Mouse (Mus musculus): Measurements from ENCODE around the gene Slc5a11.

Slc5a11 gene

GRCm38 (mm10) chr7:123211461-123211860 lies 3.1 kb upstream of the Slc5a11 start:
- in situ Hi-C loops (cut with MboI, MseI), result no loop called here

DNA sequence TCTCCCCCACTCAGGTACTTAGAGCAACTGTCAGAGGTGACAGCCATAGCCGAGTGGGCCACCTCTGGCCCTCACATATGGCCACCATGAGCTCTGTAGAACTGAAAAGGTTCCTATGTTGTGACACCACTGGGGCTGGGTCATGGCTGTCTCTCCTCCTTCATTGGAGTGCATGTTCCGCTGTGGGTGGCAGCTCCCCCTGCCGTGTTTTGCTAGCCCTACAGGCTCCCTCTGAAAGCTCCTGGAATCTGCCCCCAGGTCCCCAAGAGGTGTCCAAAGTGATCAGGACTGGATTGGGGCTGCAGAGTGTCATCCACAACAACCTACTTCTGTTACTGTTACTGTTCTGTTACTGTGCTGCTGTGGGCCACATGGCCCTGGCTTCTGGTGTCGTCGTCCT lies 2.3 kb upstream of the Slc5a11 start:
- in situ Hi-C loops (cut with MboI, MseI), result no loop called here

DNA sequence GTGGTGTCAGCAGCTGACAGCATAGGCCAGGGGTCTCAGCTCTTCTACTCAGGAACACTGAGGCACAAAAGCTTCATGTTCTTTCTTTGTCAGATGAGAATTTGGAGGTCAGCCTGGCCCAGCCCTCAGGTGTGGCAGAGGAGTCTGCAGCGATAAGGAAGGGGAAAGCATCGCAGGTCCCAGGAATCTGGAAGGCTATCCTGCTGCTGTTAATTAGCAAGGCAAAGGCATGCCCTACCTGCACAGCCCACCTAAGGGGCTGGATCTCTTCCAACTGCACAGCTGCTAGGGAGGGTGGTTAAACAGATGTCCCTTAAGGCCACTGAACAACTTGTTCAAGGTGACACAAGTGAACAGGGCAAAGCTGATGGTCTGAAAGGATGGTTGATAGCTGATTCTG lies 558 bp downstream of the Slc5a11 start:
- in situ Hi-C loops (cut with MboI, MseI), result no loop called here

DNA sequence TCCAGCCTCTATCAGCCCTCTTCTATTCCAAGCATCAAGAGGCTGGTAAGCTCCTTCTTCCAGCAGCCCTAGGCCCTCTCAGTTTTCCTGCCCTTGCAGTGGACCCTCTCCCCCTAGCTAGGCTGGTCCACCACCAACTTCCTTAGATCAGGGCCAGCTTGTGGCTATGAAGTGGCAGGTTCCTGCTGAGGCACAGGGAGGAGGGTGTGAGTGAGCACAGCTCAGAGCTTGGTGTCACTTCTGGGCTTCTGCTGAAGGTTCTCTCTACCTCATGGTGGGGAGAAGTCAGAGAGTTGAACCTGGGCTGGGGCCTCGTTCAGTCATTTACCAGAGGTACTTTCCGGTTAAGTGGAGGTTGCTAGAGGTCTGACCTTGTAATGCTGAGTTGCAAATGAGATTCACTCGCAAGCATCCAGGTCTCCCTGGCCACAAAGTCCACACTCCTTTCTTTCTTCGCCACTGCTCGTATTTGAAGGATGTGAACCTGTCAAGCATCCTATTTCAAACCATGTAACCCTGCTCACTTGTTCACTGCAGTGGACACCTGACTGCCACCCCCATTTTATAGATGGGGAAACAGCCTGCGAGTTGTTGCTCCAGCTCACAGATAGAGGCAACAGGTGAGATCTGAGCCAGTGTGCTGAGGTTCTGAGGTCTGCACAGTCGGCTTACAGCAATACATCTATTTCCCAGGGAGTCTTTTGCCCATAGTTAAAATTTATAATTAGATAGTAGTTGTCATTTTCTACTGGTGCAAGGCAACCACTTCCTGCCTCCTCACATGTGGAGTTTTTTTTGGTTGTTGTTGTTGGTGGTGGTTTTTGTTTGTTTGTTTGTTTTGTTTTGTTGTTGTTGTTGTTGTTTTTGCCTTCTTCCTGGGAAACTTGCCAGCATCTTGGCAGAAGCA lies 3.1 kb downstream of the Slc5a11 start:
- in situ Hi-C loops (cut with MboI, MseI), result no loop called here

GRCm38 (mm10) chr7:123218620-123219019 lies 4.0 kb downstream of the Slc5a11 start:
- in situ Hi-C loops (cut with MboI, MseI), result no loop called here

DNA sequence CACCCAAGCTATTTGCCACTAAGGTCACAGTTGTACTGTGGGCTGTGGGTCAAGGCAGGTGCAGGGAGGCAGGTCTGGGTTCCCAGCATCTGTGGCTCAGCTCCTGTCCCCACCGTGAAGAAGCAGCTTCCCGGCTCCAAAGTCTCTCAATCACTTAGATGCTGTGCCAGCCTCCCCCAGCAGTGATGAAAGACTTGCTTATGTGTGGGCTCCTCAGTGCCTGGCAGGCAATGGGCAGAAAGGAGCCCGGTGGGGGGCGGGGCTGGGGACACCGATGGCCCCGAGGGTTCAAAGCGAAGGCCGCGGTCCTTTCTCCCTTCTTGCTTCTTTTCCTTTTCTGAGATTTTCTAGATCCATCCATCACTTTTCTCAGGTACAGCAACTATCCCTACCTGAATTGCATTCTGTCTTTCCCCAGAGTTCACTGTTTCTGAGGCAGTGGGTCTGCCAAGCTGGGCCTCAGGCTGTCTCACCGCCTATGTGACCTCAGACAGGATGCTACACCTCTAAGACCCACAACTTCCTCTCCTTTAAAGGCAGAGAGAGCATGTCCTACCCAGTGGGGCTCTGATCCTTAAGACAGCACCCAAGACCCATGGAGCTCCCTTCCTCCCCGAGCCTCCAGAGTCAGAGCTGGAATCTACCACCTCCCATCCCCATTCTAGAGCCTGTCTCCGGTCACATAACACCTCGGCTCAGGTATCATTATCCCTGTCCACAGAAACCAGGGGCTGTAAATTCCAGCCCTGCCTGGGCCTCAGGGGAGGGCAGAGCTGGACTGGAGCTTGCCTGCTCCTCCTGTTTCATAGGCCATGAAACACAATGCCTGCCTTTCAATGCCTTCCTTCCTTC lies 5.4 kb downstream of the Slc5a11 start:
- in situ Hi-C loops (cut with MboI, MseI), result no loop called here

DNA sequence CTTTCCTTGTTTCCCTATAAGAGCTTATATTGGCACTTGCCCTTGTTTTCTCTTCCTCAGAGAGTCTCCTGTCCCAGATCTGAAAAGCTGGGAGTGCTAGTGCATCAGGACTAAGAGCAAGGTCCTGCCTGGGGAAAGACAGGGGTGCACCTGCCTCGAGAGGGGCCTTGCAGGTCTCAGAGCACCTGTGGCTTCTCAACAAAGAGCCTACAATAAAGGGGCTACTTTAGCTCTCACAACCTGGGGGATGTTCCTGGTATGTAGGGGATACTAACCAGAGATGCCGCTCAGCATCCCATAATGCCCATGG lies 6.0 kb downstream of the Slc5a11 start:
- in situ Hi-C loops (cut with MboI, MseI), result no loop called here

DNA sequence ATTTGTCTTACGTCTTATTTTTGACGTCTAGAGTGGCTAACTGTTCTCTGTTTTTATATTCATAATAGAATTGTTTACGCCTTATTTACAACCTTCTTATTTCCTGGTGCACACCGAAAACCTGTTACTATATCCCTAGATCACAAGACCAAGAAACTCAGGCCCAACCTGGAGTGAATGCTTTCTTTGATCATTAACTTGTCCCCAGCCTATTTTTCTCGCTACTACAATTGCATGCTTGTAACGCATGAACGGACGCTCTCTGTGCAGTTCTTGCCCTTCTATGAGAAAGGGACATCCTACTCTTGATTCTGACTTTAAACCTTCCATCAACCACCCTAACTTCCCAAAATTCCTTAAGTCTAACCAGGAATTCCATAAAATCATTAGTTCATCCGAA lies 9.5 kb downstream of the Slc5a11 start:
- in situ Hi-C loops (cut with MboI, MseI), result no loop called here

GRCm38 (mm10) chr7:123225159-123225558 lies 10.6 kb downstream of the Slc5a11 start:
- in situ Hi-C loops (cut with MboI, MseI), result no loop called here

DNA sequence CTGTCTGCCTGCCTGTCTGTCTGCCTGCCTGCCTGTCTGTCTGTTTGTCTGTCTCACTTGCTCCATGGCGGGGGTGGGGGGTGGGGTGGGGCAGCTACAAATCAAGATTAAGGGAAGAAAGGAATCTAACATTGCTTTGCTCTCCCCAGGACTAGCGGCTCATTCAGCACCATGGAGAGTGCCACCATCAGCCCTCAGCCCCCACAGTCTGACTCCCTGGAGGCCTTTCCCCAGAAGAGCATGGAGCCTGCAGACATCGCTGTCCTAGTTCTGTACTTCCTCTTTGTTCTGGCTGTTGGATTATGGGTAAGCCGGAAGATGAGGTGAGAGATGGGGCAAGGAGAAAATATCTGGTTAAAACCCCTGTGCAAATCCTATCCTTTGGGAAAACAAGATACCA lies 20.9 kb downstream of the Slc5a11 start:
- in situ Hi-C loops (cut with MboI, MseI), result no loop called here

DNA sequence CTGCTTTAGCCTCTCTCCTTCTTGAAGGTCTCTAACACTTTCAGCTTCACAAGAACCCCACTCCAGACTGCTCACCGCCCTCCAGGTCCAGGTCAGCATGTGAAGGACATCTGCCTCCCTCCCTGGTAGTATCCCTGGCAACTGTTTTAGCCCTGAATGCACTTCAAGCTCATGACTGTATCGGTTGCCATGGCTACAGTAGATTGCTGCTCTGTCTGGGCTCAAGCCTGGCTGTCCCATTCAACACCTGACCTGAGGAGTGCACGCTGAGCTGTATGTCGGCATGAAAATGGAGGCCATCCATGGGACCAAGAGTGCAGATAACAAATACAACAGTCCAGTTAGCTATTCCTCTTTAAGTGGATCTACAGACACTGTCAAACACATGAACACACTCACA lies 24.0 kb downstream of the Slc5a11 start:
- in situ Hi-C loops (cut with MboI, MseI), result no loop called here

DNA sequence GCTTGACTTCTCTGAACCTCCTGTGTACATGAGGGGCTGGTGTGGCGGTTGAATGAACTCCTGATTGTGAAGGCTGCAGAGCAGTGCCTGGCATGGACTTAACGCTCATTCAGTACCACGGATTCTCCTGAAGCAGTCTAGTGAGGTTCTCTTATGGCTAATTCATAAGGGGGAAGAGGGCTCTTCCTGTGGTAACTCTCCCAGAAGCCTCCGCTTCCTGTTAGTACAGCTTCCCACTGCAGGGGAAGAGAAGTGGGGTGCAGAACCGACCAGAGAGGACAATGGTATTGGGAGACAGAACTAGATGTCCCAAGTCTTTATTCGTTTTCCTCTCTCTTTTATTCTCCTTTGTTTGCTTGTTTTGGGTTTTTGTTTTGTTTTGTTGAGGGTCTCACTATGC lies 25.5 kb downstream of the Slc5a11 start:
- in situ Hi-C loops (cut with MboI, MseI), result no loop called here

GRCm38 (mm10) chr7:123242241-123242640 lies 27.7 kb downstream of the Slc5a11 start:
- in situ Hi-C loops (cut with MboI, MseI), result no loop called here

DNA sequence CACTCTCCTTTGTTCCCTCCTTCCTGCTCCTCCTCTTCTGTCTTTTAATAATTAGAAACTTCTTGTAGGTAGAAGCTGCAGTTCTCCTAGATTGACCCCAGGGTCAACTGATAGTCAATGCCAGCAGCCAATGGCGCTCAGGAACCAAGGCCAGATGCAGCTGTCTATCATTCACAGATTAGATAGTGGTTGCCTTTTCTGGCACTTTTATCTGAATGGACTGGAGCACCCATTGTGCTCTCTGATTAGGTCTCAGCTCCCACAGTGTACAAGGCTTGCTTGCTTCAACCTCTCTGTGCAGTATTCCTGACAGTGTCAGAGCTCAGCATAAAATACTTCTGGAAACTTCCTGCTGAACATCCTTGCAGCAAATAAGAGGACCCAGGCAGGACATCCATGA lies 30.3 kb downstream of the Slc5a11 start:
- in situ Hi-C loops (cut with MboI, MseI), result no loop called here

- in situ Hi-C loops (cut with MboI, MseI), result no loop called here
Measured at GRCm38 (mm10) chr7:123246504-123247084, 32.0 kb downstream of the Slc5a11 start.

DNA sequence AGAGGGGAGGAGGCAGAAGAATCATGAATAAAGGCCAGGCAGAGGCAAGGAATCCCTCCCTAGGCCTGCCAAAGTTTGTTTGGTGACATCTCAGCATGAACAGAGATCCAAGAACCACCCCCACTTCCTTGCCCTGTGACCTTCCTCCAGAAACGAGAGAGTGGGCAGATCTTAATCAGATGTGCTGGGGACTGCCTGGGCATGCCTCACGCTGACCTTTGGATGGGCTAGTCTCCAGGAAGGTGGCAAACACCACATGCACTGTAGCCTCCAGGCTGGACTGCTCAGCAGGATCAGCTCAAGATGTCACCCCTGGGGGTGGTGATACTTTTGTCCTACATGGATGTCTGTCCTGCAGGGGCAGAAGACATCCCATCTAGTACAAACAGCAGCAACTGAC lies 33.6 kb downstream of the Slc5a11 start:
- in situ Hi-C loops (cut with MboI, MseI), result no loop called here

DNA sequence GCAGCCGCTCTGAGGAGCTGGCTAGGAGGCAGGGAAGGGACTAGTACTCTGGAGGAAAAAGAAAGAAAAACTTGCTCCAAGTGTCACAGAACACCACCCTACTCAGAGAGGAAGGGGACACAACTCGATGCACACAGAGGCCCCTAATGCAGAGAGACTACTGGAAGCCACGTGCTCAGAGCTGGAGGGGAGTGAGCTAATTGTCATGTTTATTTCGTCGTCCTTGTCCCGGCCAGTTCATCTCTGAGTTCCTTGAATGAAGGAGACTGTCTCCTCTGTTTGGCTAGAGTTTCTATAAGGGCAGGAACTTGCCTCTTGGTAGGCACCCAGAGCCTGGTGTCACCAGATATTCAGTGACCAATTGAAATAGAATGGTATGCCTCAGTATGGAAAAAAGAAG lies 36.8 kb downstream of the Slc5a11 start:
- in situ Hi-C loops (cut with MboI, MseI), result loop anchor here (10.0 kb wide), 1 partner anchor 1543 kb away; no protein-coding TSS in a partner anchor

DNA sequence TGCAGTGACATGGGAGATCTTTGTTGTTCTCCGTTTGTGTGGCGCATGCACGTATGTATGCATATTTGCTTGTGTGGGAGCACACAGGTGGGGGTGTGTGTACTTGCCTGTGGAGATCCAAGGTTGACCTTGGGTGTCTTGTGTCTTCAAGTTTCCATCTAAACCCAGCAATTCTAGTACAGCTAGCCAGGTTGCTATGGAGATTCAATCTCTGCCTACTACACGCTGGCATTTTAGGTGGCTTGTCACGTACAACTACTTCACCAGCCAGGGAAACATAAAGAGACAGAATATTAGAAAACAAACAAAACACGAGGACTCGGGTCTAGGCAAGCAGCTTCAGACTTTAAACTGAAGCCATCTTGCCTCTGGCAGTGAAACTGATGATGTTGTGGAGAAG lies 38.8 kb downstream of the Slc5a11 start:
- in situ Hi-C loops (cut with MboI, MseI), result loop anchor here (10.0 kb wide), 1 partner anchor 1541 kb away; no protein-coding TSS in a partner anchor

- in situ Hi-C loops (cut with MboI, MseI), result loop anchor here (10.0 kb wide), 1 partner anchor 1540 kb away; no protein-coding TSS in a partner anchor
Measured at GRCm38 (mm10) chr7:123254196-123254970, 39.8 kb downstream of the Slc5a11 start.

- in situ Hi-C loops (cut with MboI, MseI), result loop anchor here (10.0 kb wide), 1 partner anchor 1537 kb away; no protein-coding TSS in a partner anchor
Measured at GRCm38 (mm10) chr7:123258103-123258502, 43.5 kb downstream of the Slc5a11 start.

- in situ Hi-C loops (cut with MboI, MseI), result no loop called here
Measured at GRCm38 (mm10) chr7:123273056-123273455, 58.5 kb downstream of the Slc5a11 start.
